Mouse (Mus musculus) stomach, embryonic 16.5 days (tissue): ENCODE measurements at regions not wholly inside any gene's neighbourhood (a gene's known extent, or its start where the extent isn't known, plus 50 kb on each side); places are given as distances from the start of the nearest gene placed in this dataset.

ENCODE experiments used
- ATAC-seq: fragments of 200-750 bp; cut with Nextera tagmentation; 2 replicates; pipeline ENCODE4 v1.8.0; 2017; ENCODE audit warnings: moderate number of reproducible peaks, moderate TSS enrichment; ENCODE audit not compliant: insufficient read depth, low FRiP score
- H3K27ac ChIP-seq: fragments of 300-500 bp; sonication (generic); 2 replicates; pipeline ENCODE4 v1.5.1; 2014; ENCODE audit warnings: low read length
- H3K27me3 ChIP-seq: fragments of 300-500 bp; sonication (generic); 2 replicates; pipeline ENCODE4 v1.6.1; 2014; ENCODE audit warnings: low read length, control low read depth, mixed read lengths; ENCODE audit not compliant: control insufficient read depth, insufficient read depth
- H3K36me3 ChIP-seq: fragments of 300-500 bp; sonication (generic); 2 replicates; pipeline ENCODE4 v1.6.1; 2014; ENCODE audit warnings: low read length; ENCODE audit not compliant: control insufficient read depth, insufficient read depth
- H3K4me1 ChIP-seq: fragments of 300-500 bp; sonication (generic); 2 replicates; pipeline ENCODE4 v1.6.1; 2014; ENCODE audit warnings: low read length, control low read depth, mixed read lengths; ENCODE audit not compliant: control insufficient read depth, insufficient read depth
- H3K4me2 ChIP-seq: fragments of 300-500 bp; sonication (generic); 2 replicates; pipeline ENCODE4 v1.6.1; 2014; ENCODE audit warnings: low read depth, low read length, mixed read lengths
- H3K4me3 ChIP-seq: fragments of 300-500 bp; sonication (generic); replicated peaks from 2 replicates; pipeline ENCODE4 v1.5.1; 2014; ENCODE audit warnings: mild to moderate bottlenecking, low read length
- H3K9ac ChIP-seq: fragments of 300-500 bp; sonication (generic); 2 replicates; pipeline ENCODE4 v1.6.1; 2014; ENCODE audit warnings: low read length
- H3K9me3 ChIP-seq: fragments of 300-500 bp; sonication (generic); replicated peaks from 2 replicates; pipeline ENCODE4 v1.6.1; 2016; ENCODE audit warnings: low read length, control low read depth; ENCODE audit not compliant: control insufficient read depth
- WGBS: fragments of 180-500 bp; shearing (Covaris S2); extraction: QIAGEN DNeasy Blood & Tissue Kit; methylation state at CpG from one replicate; pipeline ENCODE4 v1.1.7; 2014; 5-methylcytosine and 5-hydroxymethylcytosine counted together

- Histone ChIP-seq H3K27ac (no peak overlapping the region), H3K9me3 (no peaks in the 10 kb centered on the region), H3K36me3 (no peaks in the 10 kb centered on the region), H3K27me3 (no peaks in the 10 kb centered on the region), H3K9ac (no peak overlapping the region), H3K4me1 (peaks cover 22% of the 10 kb centered on the region), H3K4me3 (no peak overlapping the region), H3K4me2 (no peak overlapping the region)
- WGBS = 79% methylated on average over 4 of the region's 4 CpGs
- no peak for ATAC-seq
Measured at GRCm38 (mm10) chr8:125367374-125367773, 202.2 kb downstream of the Sipa1l2 start.

GRCm38 (mm10) chr8:125365004-125365403 is 204.6 kb downstream of the Sipa1l2 start:
- no peak for ATAC-seq
- H3K27me3 ChIP-seq = no peaks in the 10 kb centered on the region
- 90% methylated on average over 5 of the region's 5 CpGs for WGBS
- H3K9me3 ChIP-seq = peaks cover 3% of the 10 kb centered on the region; the same call in 1 of the 2 replicates
- no peak overlapping the region for H3K4me2 ChIP-seq
- no peak overlapping the region for H3K4me3 ChIP-seq
- H3K4me1 ChIP-seq = peaks cover 19% of the 10 kb centered on the region
- H3K27ac ChIP-seq = no peak overlapping the region
- no peaks in the 10 kb centered on the region for H3K36me3 ChIP-seq
- no peak overlapping the region for H3K9ac ChIP-seq

- Histone ChIP-seq H3K4me2 (no peak overlapping the region), H3K9me3 (peaks cover 8% of the 10 kb centered on the region; the same call in 1 of the 2 replicates), H3K36me3 (no peaks in the 10 kb centered on the region), H3K27me3 (no peaks in the 10 kb centered on the region), H3K27ac (no peak overlapping the region), H3K9ac (no peak overlapping the region), H3K4me1 (no peaks in the 10 kb centered on the region), H3K4me3 (no peak overlapping the region)
- WGBS = 48% methylated on average over 2 of the region's 2 CpGs
- no peak for ATAC-seq
Measured at GRCm38 (mm10) chr8:125359456-125359855, 210.2 kb downstream of the Sipa1l2 start.

GRCm38 (mm10) chr8:125357759-125358158 is 211.8 kb downstream of the Sipa1l2 start:
- ATAC-seq = no peak
- WGBS = 83% methylated on average over 3 of the region's 3 CpGs
- H3K4me1 ChIP-seq = no peaks in the 10 kb centered on the region
- no peak overlapping the region for H3K4me3 ChIP-seq
- no peak overlapping the region for H3K4me2 ChIP-seq
- no peaks in the 10 kb centered on the region for H3K27me3 ChIP-seq
- H3K9ac ChIP-seq = no peak overlapping the region
- H3K27ac ChIP-seq = no peak overlapping the region
- H3K36me3 ChIP-seq = no peaks in the 10 kb centered on the region
- H3K9me3 ChIP-seq = peaks cover 8% of the 10 kb centered on the region; the same call in 1 of the 2 replicates

- Histone ChIP-seq H3K4me2 (no peak overlapping the region), H3K36me3 (no peaks in the 10 kb centered on the region), H3K4me1 (no peaks in the 10 kb centered on the region), H3K27ac (no peak overlapping the region), H3K4me3 (no peak overlapping the region), H3K9ac (no peak overlapping the region), H3K27me3 (no peaks in the 10 kb centered on the region), H3K9me3 (peaks cover 6% of the 10 kb centered on the region; the same call in 1 of the 2 replicates)
- 68% methylated on average over 7 of the region's 7 CpGs for WGBS
- no peak for ATAC-seq
Measured at GRCm38 (mm10) chr8:125355059-125355509, 214.5 kb downstream of the Sipa1l2 start.

GRCm38 (mm10) chr8:125352276-125352675 is 217.3 kb downstream of the Sipa1l2 start:
- no peaks in the 10 kb centered on the region for H3K27me3 ChIP-seq
- H3K36me3 ChIP-seq = no peaks in the 10 kb centered on the region
- H3K9me3 ChIP-seq = no peaks in the 10 kb centered on the region
- H3K4me2 ChIP-seq = no peak overlapping the region
- no peak for ATAC-seq
- no peak overlapping the region for H3K27ac ChIP-seq
- 55% methylated on average over 3 of the region's 3 CpGs for WGBS
- H3K4me1 ChIP-seq = peaks cover 13% of the 10 kb centered on the region
- H3K9ac ChIP-seq = no peak overlapping the region
- H3K4me3 ChIP-seq = no peak overlapping the region

- Histone ChIP-seq H3K27ac (no peak overlapping the region), H3K9ac (no peak overlapping the region), H3K27me3 (no peaks in the 10 kb centered on the region), H3K4me3 (no peak overlapping the region), H3K36me3 (no peaks in the 10 kb centered on the region), H3K4me1 (peaks cover 13% of the 10 kb centered on the region), H3K9me3 (no peaks in the 10 kb centered on the region), H3K4me2 (no peak overlapping the region)
- WGBS = 60% methylated on average over 8 of the region's 8 CpGs
- no peak for ATAC-seq
Measured at GRCm38 (mm10) chr8:125351486-125352032, 218.0 kb downstream of the Sipa1l2 start.

- Histone ChIP-seq H3K4me1 (peaks cover 13% of the 10 kb centered on the region), H3K9ac (no peak overlapping the region), H3K27me3 (no peaks in the 10 kb centered on the region), H3K4me2 (no peak overlapping the region), H3K9me3 (no peaks in the 10 kb centered on the region), H3K4me3 (no peak overlapping the region), H3K36me3 (no peaks in the 10 kb centered on the region), H3K27ac (no peak overlapping the region)
- ATAC-seq = peak; percentile 91
- 10% methylated on average over 7 of the region's 7 CpGs for WGBS
Measured at GRCm38 (mm10) chr8:125349290-125350025, 220.2 kb downstream of the Sipa1l2 start.

GRCm38 (mm10) chr8:125346182-125346581 is 223.4 kb downstream of the Sipa1l2 start:
- ATAC-seq = no peak
- Histone ChIP-seq H3K4me1 (peaks cover 13% of the 10 kb centered on the region), H3K36me3 (no peaks in the 10 kb centered on the region), H3K4me3 (no peak overlapping the region), H3K9me3 (no peaks in the 10 kb centered on the region), H3K4me2 (no peak overlapping the region), H3K27ac (no peak overlapping the region), H3K9ac (no peak overlapping the region), H3K27me3 (no peaks in the 10 kb centered on the region)
- 53% methylated on average over 8 of the region's 8 CpGs for WGBS
